Mouse (Mus musculus): ENCODE results near the gene Col27a1. TPM values are rescaled to one million over a fixed set of nuclear protein-coding genes. Genes with fewer than 3 reads are reported as not detected.

The Col27a1 gene
- polyA plus RNA-seq, 1 experiment, result 0.13 TPM

- Histone ChIP-seq H3K27me3 (ENCODE audit: control insufficient read depth, insufficient read depth, insufficient read length) (no peaks in the 10 kb centered on the region), H3K4me3 (no peak overlapping the region), H3ac (ENCODE audit: control insufficient read depth, insufficient read length) (no peak overlapping the region), H3K36me3 (ENCODE audit: control insufficient read depth, insufficient read depth) (peaks cover 28% of the 10 kb centered on the region), H3K4me2 (ENCODE audit: low read depth) (no peak overlapping the region), H3K79me2 (ENCODE audit: control insufficient read depth, insufficient read depth) (no peaks in the 10 kb centered on the region)
- TF ChIP-seq CEBPB (IDR thresholded peaks at IDR 0.05; ENCODE audit: insufficient read depth, poor library complexity, severe bottlenecking) (no peak), POLR2A (IDR thresholded peaks at IDR 0.05; ENCODE audit: insufficient read length, low read depth) (peak; percentile 25), SRF (IDR thresholded peaks at IDR 0.05; ENCODE audit: control insufficient read depth, insufficient read length, low read depth) (no peak), USF1 (IDR thresholded peaks at IDR 0.05; ENCODE audit: low read depth) (no peak), MYOD1 (IDR thresholded peaks at IDR 0.05; ENCODE audit: control insufficient read depth in 1 of 3, insufficient read length in 2 of 3, low read depth in 2 of 3) (peak in 1 of 3 experiments; percentile 7)
Observed at GRCm38 (mm10) chr4:63368577-63368976, 154.8 kb downstream of the Col27a1 start.

- H3K4me2 ChIP-seq (ENCODE audit: low read depth), result no peak overlapping the region
- no peak for TF ChIP-seq TCF12 (IDR thresholded peaks at IDR 0.05; ENCODE audit: insufficient read depth, poor library complexity, severe bottlenecking)
- no peak for TF ChIP-seq REST (IDR thresholded peaks at IDR 0.05; ENCODE audit: insufficient read depth, insufficient read length)
- no peak for TF ChIP-seq TCF3 (IDR thresholded peaks at IDR 0.05; ENCODE audit: insufficient read length, low read depth)
- no peak for TF ChIP-seq POLR2A (IDR thresholded peaks at IDR 0.05; ENCODE audit: insufficient read length, low read depth)
- no peak for TF ChIP-seq CEBPB (IDR thresholded peaks at IDR 0.05; ENCODE audit: insufficient read depth, poor library complexity, severe bottlenecking)
- no peak for TF ChIP-seq MAX (IDR thresholded peaks at IDR 0.05; ENCODE audit: low read depth)
- no peak for TF ChIP-seq MYOD1 (IDR thresholded peaks at IDR 0.05; ENCODE audit: control insufficient read depth in 1 of 3, insufficient read length in 2 of 3, low read depth in 2 of 3)
- no peak for TF ChIP-seq E2F4 (IDR thresholded peaks at IDR 0.05; ENCODE audit: insufficient read depth)
- no peak for TF ChIP-seq POLR2AphosphoS2 (IDR thresholded peaks at IDR 0.05; ENCODE audit: insufficient read length, low read depth)
- TF ChIP-seq USF1 (IDR thresholded peaks at IDR 0.05; ENCODE audit: low read depth), result no peak
- TF ChIP-seq MYOG (IDR thresholded peaks at IDR 0.05; ENCODE audit: control insufficient read depth in 1 of 3, insufficient read depth in 1 of 3, insufficient read length in 2 of 3, low read depth in 2 of 3), result no peak
- no peak for TF ChIP-seq SRF (IDR thresholded peaks at IDR 0.05; ENCODE audit: control insufficient read depth, insufficient read length, low read depth)
- no peak overlapping the region for H3K4me3 ChIP-seq
- no peaks in the 10 kb centered on the region for H3K27me3 ChIP-seq (ENCODE audit: control insufficient read depth, insufficient read depth, insufficient read length)
- H3K79me2 ChIP-seq (ENCODE audit: control insufficient read depth, insufficient read depth), result no peaks in the 10 kb centered on the region
- no peak overlapping the region for H3ac ChIP-seq (ENCODE audit: control insufficient read depth, insufficient read length)
- peaks cover 35% of the 10 kb centered on the region for H3K36me3 ChIP-seq (ENCODE audit: control insufficient read depth, insufficient read depth)
Observed at GRCm38 (mm10) chr4:63370897-63371296, 157.1 kb downstream of the Col27a1 start.

GRCm38 (mm10) chr4:63371890-63372289 lies 158.1 kb downstream of the Col27a1 start:
- Histone ChIP-seq H3K79me2 (ENCODE audit: control insufficient read depth, insufficient read depth) (no peaks in the 10 kb centered on the region), H3K4me3 (no peak overlapping the region), H3K27me3 (ENCODE audit: control insufficient read depth, insufficient read depth, insufficient read length) (no peaks in the 10 kb centered on the region), H3K4me2 (ENCODE audit: low read depth) (no peak overlapping the region), H3ac (ENCODE audit: control insufficient read depth, insufficient read length) (no peak overlapping the region), H3K36me3 (ENCODE audit: control insufficient read depth, insufficient read depth) (peaks cover 42% of the 10 kb centered on the region)
- TF ChIP-seq MYOD1 (IDR thresholded peaks at IDR 0.05; ENCODE audit: control insufficient read depth in 1 of 3, insufficient read length in 2 of 3, low read depth in 2 of 3) (no peak), MYOG (IDR thresholded peaks at IDR 0.05; ENCODE audit: control insufficient read depth in 1 of 3, insufficient read depth in 1 of 3, insufficient read length in 2 of 3, low read depth in 2 of 3) (no peak), USF1 (IDR thresholded peaks at IDR 0.05; ENCODE audit: low read depth) (no peak), REST (IDR thresholded peaks at IDR 0.05; ENCODE audit: insufficient read depth, insufficient read length) (no peak), MAX (IDR thresholded peaks at IDR 0.05; ENCODE audit: low read depth) (no peak), SRF (IDR thresholded peaks at IDR 0.05; ENCODE audit: control insufficient read depth, insufficient read length, low read depth) (no peak), TCF12 (IDR thresholded peaks at IDR 0.05; ENCODE audit: insufficient read depth, poor library complexity, severe bottlenecking) (no peak), E2F4 (IDR thresholded peaks at IDR 0.05; ENCODE audit: insufficient read depth) (no peak), POLR2AphosphoS2 (IDR thresholded peaks at IDR 0.05; ENCODE audit: insufficient read length, low read depth) (no peak), TCF3 (IDR thresholded peaks at IDR 0.05; ENCODE audit: insufficient read length, low read depth) (no peak), POLR2A (IDR thresholded peaks at IDR 0.05; ENCODE audit: insufficient read length, low read depth) (no peak), CEBPB (IDR thresholded peaks at IDR 0.05; ENCODE audit: insufficient read depth, poor library complexity, severe bottlenecking) (no peak)

GRCm38 (mm10) chr4:63373404-63373803 lies 159.6 kb downstream of the Col27a1 start:
- H3K36me3 ChIP-seq (ENCODE audit: control insufficient read depth, insufficient read depth), result peaks cover 33% of the 10 kb centered on the region
- no peak overlapping the region for H3ac ChIP-seq (ENCODE audit: control insufficient read depth, insufficient read length)
- H3K4me2 ChIP-seq (ENCODE audit: low read depth), result no peak overlapping the region
- no peak overlapping the region for H3K4me3 ChIP-seq
- no peaks in the 10 kb centered on the region for H3K27me3 ChIP-seq (ENCODE audit: control insufficient read depth, insufficient read depth, insufficient read length)
- H3K79me2 ChIP-seq (ENCODE audit: control insufficient read depth, insufficient read depth), result no peaks in the 10 kb centered on the region
- TF ChIP-seq TCF3 (IDR thresholded peaks at IDR 0.05; ENCODE audit: insufficient read length, low read depth), result no peak
- no peak for TF ChIP-seq MYOG (IDR thresholded peaks at IDR 0.05; ENCODE audit: control insufficient read depth in 1 of 3, insufficient read depth in 1 of 3, insufficient read length in 2 of 3, low read depth in 2 of 3)

GRCm38 (mm10) chr4:63374331-63374730 lies 160.5 kb downstream of the Col27a1 start:
- Histone ChIP-seq H3K4me3 (no peak overlapping the region), H3K79me2 (ENCODE audit: control insufficient read depth, insufficient read depth) (no peaks in the 10 kb centered on the region), H3K27me3 (ENCODE audit: control insufficient read depth, insufficient read depth, insufficient read length) (no peaks in the 10 kb centered on the region), H3K4me2 (ENCODE audit: low read depth) (no peak overlapping the region), H3ac (ENCODE audit: control insufficient read depth, insufficient read length) (no peak overlapping the region), H3K36me3 (ENCODE audit: control insufficient read depth, insufficient read depth) (peaks cover 33% of the 10 kb centered on the region)
- no peak for TF ChIP-seq MYOD1 (IDR thresholded peaks at IDR 0.05; ENCODE audit: control insufficient read depth in 1 of 3, insufficient read length in 2 of 3, low read depth in 2 of 3)
- TF ChIP-seq USF1 (IDR thresholded peaks at IDR 0.05; ENCODE audit: low read depth), result no peak
- no peak for TF ChIP-seq POLR2AphosphoS2 (IDR thresholded peaks at IDR 0.05; ENCODE audit: insufficient read length, low read depth)
- no peak for TF ChIP-seq REST (IDR thresholded peaks at IDR 0.05; ENCODE audit: insufficient read depth, insufficient read length)
- no peak for TF ChIP-seq MAX (IDR thresholded peaks at IDR 0.05; ENCODE audit: low read depth)
